Mouse (Mus musculus): ENCODE data around the gene Dlg1.

GRCm38 (mm10) chr16:31757606-31758005 is 94.4 kb downstream of the Dlg1 start:
- TF ChIP-seq CTCF (IDR thresholded peaks at IDR 0.05; ENCODE audit: low read depth, low read length) (no peak), GATA1 (IDR thresholded peaks at IDR 0.05; ENCODE audit: borderline replicate concordance, low read length) (no peak), TAL1 (conservative IDR thresholded peaks at IDR 0.05; ENCODE audit: low read depth, low read length) (no peak)
